Mouse (Mus musculus): ENCODE measurements at regions not wholly inside any gene's neighbourhood (a gene's known extent, or its start where the extent isn't known, plus 50 kb on each side); places are given as distances from the start of the nearest gene placed in this dataset.

DNA sequence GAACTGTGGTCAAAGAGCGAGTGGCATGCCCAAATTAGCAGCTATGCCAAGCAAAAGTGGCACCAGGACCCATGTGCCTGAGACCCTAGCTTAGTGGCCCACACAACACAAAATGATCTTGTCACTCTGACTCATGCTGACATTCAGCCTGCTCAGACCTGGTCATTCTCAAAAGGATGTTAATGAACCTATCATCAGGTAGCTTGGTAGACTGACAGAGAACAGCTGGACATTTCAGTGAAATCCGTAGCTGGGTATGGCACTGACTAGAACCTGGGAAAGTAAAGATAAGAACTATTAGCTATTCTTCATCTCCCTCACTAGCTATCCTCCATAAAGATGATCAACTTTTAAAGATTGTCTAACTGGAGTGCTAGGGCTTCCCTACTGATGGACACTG, 188.5 kb downstream of the Nr2f2 start:
- Histone ChIP-seq H3K27ac (ENCODE audit: low read length) (no peak overlapping the region), H3K27me3 (ENCODE audit: control insufficient read depth, insufficient read depth, low read depth, low read length) (no peaks in the 10 kb centered on the region), H3K9ac (ENCODE audit: low read depth, low read length) (no peak overlapping the region), H3K4me2 (ENCODE audit: low read depth, low read length) (no peak overlapping the region), H3K4me1 (ENCODE audit: control insufficient read depth, low read depth, low read length) (no peaks in the 10 kb centered on the region), H3K4me3 (ENCODE audit: low read depth, low read length) (no peak overlapping the region), H3K9me3 (replicated peaks; ENCODE audit: control insufficient read depth, low read length) (no peaks in the 10 kb centered on the region), H3K36me3 (ENCODE audit: control insufficient read depth, insufficient read depth) (no peaks in the 10 kb centered on the region)
- 53% methylated on average over 2 of the region's 2 CpGs for WGBS (ENCODE audit: insufficient replicate concordance)
- no peak for ATAC-seq (ENCODE audit: low read depth)

DNA sequence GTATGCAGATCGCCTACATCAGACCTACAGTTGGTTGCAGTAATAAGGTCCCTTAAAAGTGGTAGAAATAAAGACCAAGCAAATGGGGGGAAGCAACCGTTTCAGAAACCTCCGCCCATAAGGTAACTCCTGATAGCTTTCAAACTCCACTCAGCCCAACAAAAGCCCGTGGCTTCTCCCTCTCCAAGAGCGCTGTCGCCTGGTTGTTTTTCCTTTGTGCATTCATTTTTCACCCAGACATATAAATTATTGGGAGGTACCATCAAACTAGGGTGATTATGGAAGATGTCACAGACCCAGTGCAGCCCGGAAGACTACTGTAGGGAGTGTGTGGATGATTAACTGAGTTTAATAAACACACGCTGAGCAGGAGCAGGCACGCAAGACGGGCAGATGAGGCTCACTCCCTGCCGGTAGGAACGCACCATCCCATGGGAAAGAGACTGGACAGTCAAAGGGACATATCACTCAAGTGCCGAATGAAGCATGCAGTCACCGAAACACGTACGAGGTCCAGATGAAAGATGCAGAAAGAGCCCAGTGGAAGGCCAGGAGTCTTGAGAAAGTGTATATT, 189.8 kb downstream of the Nr2f2 start:
- ATAC-seq (ENCODE audit: low read depth), result no peak
- Histone ChIP-seq H3K9ac (ENCODE audit: low read depth, low read length) (no peak overlapping the region), H3K4me2 (ENCODE audit: low read depth, low read length) (no peak overlapping the region), H3K4me1 (ENCODE audit: control insufficient read depth, low read depth, low read length) (no peaks in the 10 kb centered on the region), H3K9me3 (replicated peaks; ENCODE audit: control insufficient read depth, low read length) (no peaks in the 10 kb centered on the region), H3K36me3 (ENCODE audit: control insufficient read depth, insufficient read depth) (no peaks in the 10 kb centered on the region), H3K27ac (ENCODE audit: low read length) (no peak overlapping the region), H3K27me3 (ENCODE audit: control insufficient read depth, insufficient read depth, low read depth, low read length) (no peaks in the 10 kb centered on the region), H3K4me3 (ENCODE audit: low read depth, low read length) (no peak overlapping the region)
- 69% methylated on average over 16 of the region's 16 CpGs for WGBS (ENCODE audit: insufficient replicate concordance)

DNA sequence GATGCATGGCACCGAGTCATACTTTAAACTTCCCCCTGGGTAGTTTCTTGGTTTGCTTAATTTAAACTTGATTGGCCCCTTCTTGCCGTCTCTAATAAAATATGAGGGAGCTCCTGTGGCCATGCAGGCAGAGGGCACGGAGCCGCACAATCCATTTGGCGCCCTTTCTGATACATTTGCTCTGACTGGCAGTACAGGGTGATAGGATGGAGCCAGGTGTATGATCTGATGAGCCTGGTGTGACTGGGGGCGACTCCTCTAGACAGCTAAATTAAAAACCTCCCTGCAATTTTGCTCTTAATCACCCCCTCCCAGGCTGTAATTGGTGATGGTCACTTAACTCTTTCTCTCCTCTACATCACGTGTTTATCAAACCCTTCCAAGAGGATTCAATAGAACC, 190.4 kb downstream of the Nr2f2 start:
- Histone ChIP-seq H3K4me3 (ENCODE audit: low read depth, low read length) (no peak overlapping the region), H3K27ac (ENCODE audit: low read length) (no peak overlapping the region), H3K9ac (ENCODE audit: low read depth, low read length) (no peak overlapping the region), H3K4me1 (ENCODE audit: control insufficient read depth, low read depth, low read length) (no peaks in the 10 kb centered on the region), H3K36me3 (ENCODE audit: control insufficient read depth, insufficient read depth) (no peaks in the 10 kb centered on the region), H3K9me3 (replicated peaks; ENCODE audit: control insufficient read depth, low read length) (no peaks in the 10 kb centered on the region), H3K4me2 (ENCODE audit: low read depth, low read length) (no peak overlapping the region), H3K27me3 (ENCODE audit: control insufficient read depth, insufficient read depth, low read depth, low read length) (no peaks in the 10 kb centered on the region)
- no peak for ATAC-seq (ENCODE audit: low read depth)
- WGBS (ENCODE audit: insufficient replicate concordance), result 76% methylated on average over 7 of the region's 7 CpGs

DNA sequence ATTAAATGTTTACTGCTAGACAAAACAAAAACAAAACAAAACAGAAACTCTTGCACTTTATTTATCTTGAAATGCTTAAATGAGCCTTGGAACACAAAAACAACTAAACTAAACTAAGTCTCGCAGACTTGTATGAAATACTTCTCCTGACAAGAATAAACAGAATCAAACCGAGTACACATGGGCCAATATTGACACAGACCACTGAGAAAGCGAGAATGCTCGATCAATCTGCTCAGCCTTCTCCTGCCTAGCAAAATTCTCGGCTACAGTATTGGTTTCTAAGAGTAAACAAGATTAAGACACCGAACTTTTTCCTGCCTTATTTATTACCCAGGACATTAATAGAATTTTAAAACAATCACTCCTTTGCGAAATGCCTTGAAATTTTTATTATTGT, 194.1 kb downstream of the Nr2f2 start:
- Histone ChIP-seq H3K4me3 (ENCODE audit: low read depth, low read length) (no peak overlapping the region), H3K27me3 (ENCODE audit: control insufficient read depth, insufficient read depth, low read depth, low read length) (no peaks in the 10 kb centered on the region), H3K9ac (ENCODE audit: low read depth, low read length) (no peak overlapping the region), H3K36me3 (ENCODE audit: control insufficient read depth, insufficient read depth) (no peaks in the 10 kb centered on the region), H3K4me1 (ENCODE audit: control insufficient read depth, low read depth, low read length) (no peaks in the 10 kb centered on the region), H3K4me2 (ENCODE audit: low read depth, low read length) (no peak overlapping the region), H3K27ac (ENCODE audit: low read length) (no peak overlapping the region), H3K9me3 (replicated peaks; ENCODE audit: control insufficient read depth, low read length) (no peaks in the 10 kb centered on the region)
- WGBS (ENCODE audit: insufficient replicate concordance), result 51% methylated on average over 7 of the region's 7 CpGs
- no peak for ATAC-seq (ENCODE audit: low read depth)

DNA sequence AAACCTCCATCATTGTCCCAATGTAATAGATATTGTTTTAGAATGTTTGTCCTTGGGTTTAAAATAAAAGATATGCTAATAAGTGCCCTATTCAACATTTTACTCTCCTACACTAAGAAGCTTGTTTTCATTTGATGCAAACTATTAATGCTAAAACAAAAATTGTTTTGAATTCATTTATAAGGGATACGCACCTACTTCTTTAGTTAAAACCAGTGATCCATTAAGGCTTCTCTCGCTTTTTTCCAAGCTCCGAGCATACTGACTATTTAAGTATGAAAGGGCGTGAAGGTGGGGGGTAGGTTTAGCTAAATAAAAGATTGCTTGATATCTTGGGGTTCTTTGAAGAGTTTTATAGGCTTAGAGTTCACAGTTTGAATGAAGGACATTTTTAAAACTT, 195.1 kb downstream of the Nr2f2 start:
- H3K4me1 ChIP-seq (ENCODE audit: control insufficient read depth, low read depth, low read length), result no peaks in the 10 kb centered on the region
- H3K4me2 ChIP-seq (ENCODE audit: low read depth, low read length), result no peak overlapping the region
- H3K9ac ChIP-seq (ENCODE audit: low read depth, low read length), result no peak overlapping the region
- 63% methylated on average over 4 of the region's 4 CpGs for WGBS (ENCODE audit: insufficient replicate concordance)
- H3K36me3 ChIP-seq (ENCODE audit: control insufficient read depth, insufficient read depth), result no peaks in the 10 kb centered on the region
- no peak for ATAC-seq (ENCODE audit: low read depth)
- H3K27ac ChIP-seq (ENCODE audit: low read length), result no peak overlapping the region
- no peaks in the 10 kb centered on the region for H3K9me3 ChIP-seq (replicated peaks; ENCODE audit: control insufficient read depth, low read length)
- H3K4me3 ChIP-seq (ENCODE audit: low read depth, low read length), result no peak overlapping the region
- H3K27me3 ChIP-seq (ENCODE audit: control insufficient read depth, insufficient read depth, low read depth, low read length), result no peaks in the 10 kb centered on the region

DNA sequence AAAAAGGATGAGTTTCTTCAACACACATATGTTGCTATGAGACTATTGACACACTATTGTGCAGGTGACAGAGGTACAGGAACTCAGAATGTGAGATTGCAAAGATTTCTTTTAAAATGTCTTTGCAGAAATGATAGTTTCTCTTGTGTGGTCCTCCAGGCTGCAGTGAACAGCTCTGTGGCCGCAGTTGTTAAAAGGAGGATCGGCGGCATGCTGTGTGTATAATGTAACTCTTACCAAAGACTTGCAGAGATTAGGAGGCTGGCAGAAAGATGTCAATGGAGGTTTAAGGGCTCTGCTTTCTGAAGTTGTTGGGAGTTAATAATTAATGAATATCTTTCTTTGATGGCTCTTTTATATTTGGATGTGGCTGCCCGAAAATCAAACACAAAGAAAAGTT, 198.5 kb downstream of the Nr2f2 start:
- ATAC-seq (ENCODE audit: low read depth), result no peak
- WGBS (ENCODE audit: insufficient replicate concordance), result 53% methylated on average over 4 of the region's 4 CpGs
- no peak overlapping the region for H3K9ac ChIP-seq (ENCODE audit: low read depth, low read length)
- H3K27me3 ChIP-seq (ENCODE audit: control insufficient read depth, insufficient read depth, low read depth, low read length), result no peaks in the 10 kb centered on the region
- no peaks in the 10 kb centered on the region for H3K4me1 ChIP-seq (ENCODE audit: control insufficient read depth, low read depth, low read length)
- no peak overlapping the region for H3K4me3 ChIP-seq (ENCODE audit: low read depth, low read length)
- no peak overlapping the region for H3K4me2 ChIP-seq (ENCODE audit: low read depth, low read length)
- H3K36me3 ChIP-seq (ENCODE audit: control insufficient read depth, insufficient read depth), result no peaks in the 10 kb centered on the region
- no peaks in the 10 kb centered on the region for H3K9me3 ChIP-seq (replicated peaks; ENCODE audit: control insufficient read depth, low read length)
- H3K27ac ChIP-seq (ENCODE audit: low read length), result no peak overlapping the region

DNA sequence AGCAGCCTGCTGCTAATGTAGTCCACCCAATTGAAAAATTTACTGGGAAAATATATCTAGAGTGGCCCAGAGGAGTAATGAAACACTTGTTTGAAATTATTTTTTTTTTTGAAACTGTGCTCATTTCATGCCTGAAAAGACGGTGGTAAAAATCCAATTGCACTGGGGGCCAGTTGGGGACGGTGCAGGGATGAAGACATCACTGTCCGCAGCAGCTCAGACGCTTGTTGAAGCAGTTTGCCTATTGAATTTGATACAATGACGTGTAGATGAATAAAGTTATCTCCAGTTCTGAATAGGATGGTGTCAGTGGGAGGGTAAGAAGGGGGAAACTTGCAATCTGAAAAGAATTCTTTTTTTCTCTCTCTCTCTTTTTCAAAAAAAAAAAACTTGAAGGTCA, 200.5 kb downstream of the Nr2f2 start:
- ATAC-seq (ENCODE audit: low read depth), result no peak
- no peak overlapping the region for H3K27ac ChIP-seq (ENCODE audit: low read length)
- no peak overlapping the region for H3K9ac ChIP-seq (ENCODE audit: low read depth, low read length)
- H3K4me3 ChIP-seq (ENCODE audit: low read depth, low read length), result no peak overlapping the region
- no peak overlapping the region for H3K4me2 ChIP-seq (ENCODE audit: low read depth, low read length)
- no peaks in the 10 kb centered on the region for H3K27me3 ChIP-seq (ENCODE audit: control insufficient read depth, insufficient read depth, low read depth, low read length)
- no peaks in the 10 kb centered on the region for H3K4me1 ChIP-seq (ENCODE audit: control insufficient read depth, low read depth, low read length)
- H3K9me3 ChIP-seq (replicated peaks; ENCODE audit: control insufficient read depth, low read length), result no peaks in the 10 kb centered on the region
- H3K36me3 ChIP-seq (ENCODE audit: control insufficient read depth, insufficient read depth), result no peaks in the 10 kb centered on the region
- 62% methylated on average over 5 of the region's 5 CpGs for WGBS (ENCODE audit: insufficient replicate concordance)

DNA sequence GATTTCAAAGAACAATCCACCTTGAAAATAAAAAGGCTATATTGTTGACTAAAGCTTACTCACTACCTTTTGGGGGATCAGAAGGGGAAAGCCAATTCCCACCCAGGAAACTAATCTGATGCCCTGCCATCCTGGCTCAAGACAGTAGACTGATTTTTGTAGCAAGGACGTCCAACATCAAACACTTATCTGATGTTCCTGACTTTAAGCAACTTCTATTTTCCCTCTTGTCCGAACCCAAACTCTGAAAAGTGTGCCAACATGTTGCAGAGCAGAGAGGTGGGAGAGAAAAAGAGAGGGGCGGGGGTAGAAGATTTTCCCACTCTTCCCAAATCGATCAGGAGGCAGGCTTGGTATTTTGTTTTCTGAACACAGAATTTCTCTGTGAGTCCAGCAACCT, 201.0 kb downstream of the Nr2f2 start:
- Histone ChIP-seq H3K27ac (ENCODE audit: low read length) (no peak overlapping the region), H3K4me1 (ENCODE audit: control insufficient read depth, low read depth, low read length) (no peaks in the 10 kb centered on the region), H3K27me3 (ENCODE audit: control insufficient read depth, insufficient read depth, low read depth, low read length) (no peaks in the 10 kb centered on the region), H3K9me3 (replicated peaks; ENCODE audit: control insufficient read depth, low read length) (no peaks in the 10 kb centered on the region), H3K4me2 (ENCODE audit: low read depth, low read length) (no peak overlapping the region), H3K36me3 (ENCODE audit: control insufficient read depth, insufficient read depth) (no peaks in the 10 kb centered on the region), H3K9ac (ENCODE audit: low read depth, low read length) (no peak overlapping the region), H3K4me3 (ENCODE audit: low read depth, low read length) (no peak overlapping the region)
- WGBS (ENCODE audit: insufficient replicate concordance), result 40% methylated on average over 4 of the region's 4 CpGs
- ATAC-seq (ENCODE audit: low read depth), result no peak

DNA sequence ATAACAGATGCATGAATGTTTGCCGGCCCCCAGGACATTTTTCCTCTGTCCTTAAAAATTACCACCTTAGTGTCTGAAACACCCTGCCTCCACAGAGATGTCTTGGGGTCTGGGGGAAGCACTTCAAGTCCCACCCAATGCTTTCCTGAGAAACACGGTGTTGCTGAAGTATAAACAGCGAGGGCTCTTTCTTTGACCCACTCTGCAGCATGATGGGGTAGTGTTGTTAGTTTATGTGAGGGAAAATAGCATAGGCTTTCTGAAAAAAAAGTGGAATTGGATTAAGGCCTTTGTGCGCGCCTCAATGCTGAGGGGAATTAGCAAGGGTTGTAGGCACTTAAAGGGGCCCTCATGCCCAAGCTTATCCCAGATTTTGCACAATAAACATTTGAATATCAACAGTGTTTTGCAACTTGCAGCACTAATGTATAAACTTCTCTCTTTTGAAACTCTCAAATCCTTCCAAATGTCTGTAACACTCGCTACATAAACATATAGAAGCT, 201.8 kb downstream of the Nr2f2 start:
- H3K9ac ChIP-seq (ENCODE audit: low read depth, low read length), result no peak overlapping the region
- H3K27me3 ChIP-seq (ENCODE audit: control insufficient read depth, insufficient read depth, low read depth, low read length), result no peaks in the 10 kb centered on the region
- H3K27ac ChIP-seq (ENCODE audit: low read length), result no peak overlapping the region
- no peaks in the 10 kb centered on the region for H3K9me3 ChIP-seq (replicated peaks; ENCODE audit: control insufficient read depth, low read length)
- no peak overlapping the region for H3K4me2 ChIP-seq (ENCODE audit: low read depth, low read length)
- ATAC-seq (ENCODE audit: low read depth), result no peak
- H3K4me1 ChIP-seq (ENCODE audit: control insufficient read depth, low read depth, low read length), result no peaks in the 10 kb centered on the region
- H3K36me3 ChIP-seq (ENCODE audit: control insufficient read depth, insufficient read depth), result no peaks in the 10 kb centered on the region
- WGBS (ENCODE audit: insufficient replicate concordance), result 40% methylated on average over 6 of the region's 6 CpGs
- H3K4me3 ChIP-seq (ENCODE audit: low read depth, low read length), result no peak overlapping the region
